Mouse (Mus musculus) embryonic stem cell, embryonic (primary cell): ENCODE measurements around the gene E2f3.

Experiments used
- CTCF ChIA-PET, 4 experiments: fragments of 300-600 bp in 2 of 4; fragments of 350-600 bp in 2 of 4; sonication (Branson Sonifier 250); formaldehyde crosslinking; loops; one replicate each; lab custom pipeline; 2022; ENCODE audit warnings: inconsistent platforms in 2 of 4; lab: Charles Lee
- POLR2A ChIA-PET, 4 experiments: fragments of 300-600 bp in 2 of 4; fragments of 350-600 bp in 2 of 4; sonication (Branson Sonifier 250); formaldehyde crosslinking; loops; one replicate each; lab custom pipeline; 2022; ENCODE audit warnings: antibody characterized with exemption in 4 of 4, inconsistent platforms in 1 of 4; lab: Charles Lee

E2f3 gene

GRCm38 (mm10) chr13:29984286-29985100 is 1.4 kb downstream of the E2f3 start:
- POLR2A ChIA-PET = interaction anchor here (0.5 to 2.2 kb wide), 47 partner anchors 9 to 1217 kb away, joined by 3 to 12 read pairs (median 3); partner anchors contain the start of gene Mboat1 (in 1 of the 4)
- CTCF ChIA-PET = interaction anchor here in 2 of 4 experiments (0.6 to 1.7 kb wide), 2 partner anchors 127 to 259 kb away, joined by 3 to 5 read pairs; no protein-coding TSS in a partner anchor

GRCm38 (mm10) chr13:29983523-29984191 is 2.2 kb downstream of the E2f3 start:
- POLR2A ChIA-PET = interaction anchor here in 3 of 4 experiments (0.6 to 5.1 kb wide), 12 partner anchors 9 to 787 kb away, joined by 3 to 21 read pairs (median 4); no protein-coding TSS in a partner anchor

GRCm38 (mm10) chr13:29983037-29983436 is 2.8 kb downstream of the E2f3 start:
- POLR2A ChIA-PET = interaction anchor here in 2 of 4 experiments (0.7 to 5.1 kb wide), 9 partner anchors 9 to 787 kb away, joined by 3 to 21 read pairs (median 4); no protein-coding TSS in a partner anchor
- CTCF ChIA-PET = no interaction called here

More at GRCm38 (mm10) chr13:29983523-29984191, 2.2 kb downstream of the E2f3 start:
- CTCF ChIA-PET = interaction anchor here in 1 of 4 experiments (1.7 kb wide), 1 partner anchor 126 kb away, joined by 5 read pairs; no protein-coding TSS in a partner anchor

GRCm38 (mm10) chr13:29982400-29982799 is 3.5 kb downstream of the E2f3 start:
- ChIA-PET POLR2A (interaction anchor here in 2 of 4 experiments (0.7 to 5.1 kb wide), 6 partner anchors 11 to 125 kb away, joined by 3 to 21 read pairs (median 4); no protein-coding TSS in a partner anchor), CTCF (no interaction called here)

- ChIA-PET CTCF (no interaction called here), POLR2A (interaction anchor here in 2 of 4 experiments (1.3 to 5.1 kb wide), 4 partner anchors 8 to 25 kb away, joined by 3 to 21 read pairs (median 8); no protein-coding TSS in a partner anchor)
Observed at GRCm38 (mm10) chr13:29979140-29979564, 6.7 kb downstream of the E2f3 start.

- POLR2A ChIA-PET = interaction anchor here in 1 of 4 experiments (1.1 to 2.0 kb wide), 3 partner anchors 10 to 24 kb away, joined by 3 to 6 read pairs (median 5); no protein-coding TSS in a partner anchor
Observed at GRCm38 (mm10) chr13:29977358-29977757, 8.5 kb downstream of the E2f3 start.

GRCm38 (mm10) chr13:29974066-29974465 is 11.8 kb downstream of the E2f3 start:
- ChIA-PET POLR2A (interaction anchor here in 2 of 4 experiments (1.3 to 2.2 kb wide), 5 partner anchors 10 to 18 kb away, joined by 3 to 6 read pairs (median 6); partner anchors contain the start of gene E2f3 (in 1 of the 2)), CTCF (no interaction called here)

More at GRCm38 (mm10) chr13:29977358-29977757, 8.5 kb downstream of the E2f3 start:
- CTCF ChIA-PET = no interaction called here

- ChIA-PET POLR2A (interaction anchor here in 2 of 4 experiments (1.3 to 2.9 kb wide), 5 partner anchors 10 to 18 kb away, joined by 3 to 17 read pairs (median 6); partner anchors contain the start of gene E2f3 (in 2 of the 2)), CTCF (no interaction called here)
Observed at GRCm38 (mm10) chr13:29973610-29974009, 12.3 kb downstream of the E2f3 start.

- ChIA-PET POLR2A (interaction anchor here in 1 of 4 experiments (2.7 kb wide), 1 partner anchor 11 kb away, joined by 21 read pairs; no protein-coding TSS in a partner anchor), CTCF (no interaction called here)
Observed at GRCm38 (mm10) chr13:29970333-29970732, 15.5 kb downstream of the E2f3 start.

- POLR2A ChIA-PET = no interaction called here
- CTCF ChIA-PET = no interaction called here
Observed at GRCm38 (mm10) chr13:29968636-29969035, 17.2 kb downstream of the E2f3 start.

GRCm38 (mm10) chr13:29967367-29967766 is 18.5 kb downstream of the E2f3 start:
- POLR2A ChIA-PET = interaction anchor here in 1 of 4 experiments (1.1 kb wide), 1 partner anchor 18 kb away, joined by 4 read pairs; no protein-coding TSS in a partner anchor
- CTCF ChIA-PET = interaction anchor here in 1 of 4 experiments (0.5 kb wide), 1 partner anchor 21 kb away, joined by 3 read pairs; no protein-coding TSS in a partner anchor

GRCm38 (mm10) chr13:29966966-29967365 is 18.9 kb downstream of the E2f3 start:
- ChIA-PET POLR2A (interaction anchor here in 1 of 4 experiments (1.1 kb wide), 1 partner anchor 18 kb away, joined by 4 read pairs; no protein-coding TSS in a partner anchor), CTCF (interaction anchor here in 1 of 4 experiments (0.5 kb wide), 1 partner anchor 21 kb away, joined by 3 read pairs; no protein-coding TSS in a partner anchor)

- ChIA-PET POLR2A (interaction anchor here in 1 of 4 experiments (1.0 to 1.1 kb wide), 2 partner anchors 19 to 20 kb away, joined by 3 read pairs; no protein-coding TSS in a partner anchor), CTCF (interaction anchor here in 2 of 4 experiments (0.6 to 0.8 kb wide), 2 partner anchors 10 to 107 kb away, joined by 3 read pairs; no protein-coding TSS in a partner anchor)
Observed at GRCm38 (mm10) chr13:29964087-29964486, 21.8 kb downstream of the E2f3 start.

GRCm38 (mm10) chr13:29960416-29960815 is 25.4 kb downstream of the E2f3 start:
- POLR2A ChIA-PET = interaction anchor here in 1 of 4 experiments (0.6 kb wide), 1 partner anchor 12 kb away, joined by 3 read pairs; no protein-coding TSS in a partner anchor
- CTCF ChIA-PET = no interaction called here

GRCm38 (mm10) chr13:29957731-29958254 is 28.1 kb downstream of the E2f3 start:
- ChIA-PET POLR2A (interaction anchor here (0.5 to 2.8 kb wide), 15 partner anchors 8 to 188 kb away, joined by 3 to 10 read pairs (median 4); no protein-coding TSS in a partner anchor), CTCF (interaction anchor here in 1 of 4 experiments (0.6 kb wide), 1 partner anchor 590 kb away, joined by 3 read pairs; no protein-coding TSS in a partner anchor)

- ChIA-PET POLR2A (interaction anchor here in 3 of 4 experiments (0.7 to 2.8 kb wide), 5 partner anchors 12 to 28 kb away, joined by 3 to 12 read pairs (median 8); partner anchors contain the start of gene E2f3 (in 1 of the 3)), CTCF (interaction anchor here in 2 of 4 experiments (0.8 to 1.1 kb wide), 2 partner anchors 118 to 268 kb away, joined by 3 read pairs; no protein-coding TSS in a partner anchor)
Observed at GRCm38 (mm10) chr13:29956821-29957421, 28.9 kb downstream of the E2f3 start.

GRCm38 (mm10) chr13:29955296-29955695 is 30.6 kb downstream of the E2f3 start:
- CTCF ChIA-PET = no interaction called here
- POLR2A ChIA-PET = interaction anchor here in 3 of 4 experiments (0.6 to 2.4 kb wide), 7 partner anchors 11 to 106 kb away, joined by 3 to 12 read pairs (median 3); no protein-coding TSS in a partner anchor
